11 mouse cellular contexts compared by ENCODE assay signal in genomic region chr4:142302041-142302723, GRCm38 (mm10).
DNase-seq lines count a peak whose midpoint lies in the region; ATAC-seq and TF ChIP-seq lines count a peak whose summit lies in the region.
"Had no signal": no experiment of that assay in that cellular context is flagged by ENCODE, and none has a peak within 500 bp of the region (broad histone marks: within the 10 kb centered on the region; RNA-seq: fewer than 3 reads in every experiment).

No protein-coding gene starts in this region.

- no peak overlapping the region for H3K9ac ChIP-seq in liver, embryonic 11.5 days (ENCODE audit: low read depth, low read length)
- no peak overlapping the region for H3K9ac ChIP-seq in liver, postnatal 0 days (replicated peaks)
- peak overlapping the region; percentile 44 for H3K9ac ChIP-seq in heart, embryonic 13.5 days
- H3K9ac ChIP-seq in midbrain, embryonic 15.5 days = no peak overlapping the region

- 33% methylated on average over 8 of the region's 8 CpGs for WGBS in liver, embryonic 11.5 days
- WGBS in liver, postnatal 0 days (ENCODE audit: insufficient replicate concordance) = 40% methylated on average over 8 of the region's 8 CpGs
- 19% methylated on average over 8 of the region's 8 CpGs for WGBS in heart, embryonic 13.5 days
- WGBS in midbrain, embryonic 15.5 days = 22% methylated on average over 8 of the region's 8 CpGs

- H3K4me3 ChIP-seq in liver, embryonic 11.5 days (ENCODE audit: low read depth, low read length) = no peak overlapping the region
- no peak overlapping the region for H3K4me3 ChIP-seq in liver, postnatal 0 days (ENCODE audit: low read depth, low read length)
- H3K4me3 ChIP-seq in heart, embryonic 13.5 days = 0 out of 2 replicates have a peak overlapping the region, but pooled peaks have one; percentile 3
- no peak overlapping the region for H3K4me3 ChIP-seq in midbrain, embryonic 15.5 days

- H3K27me3 ChIP-seq in liver, embryonic 11.5 days (replicated peaks; ENCODE audit: control insufficient read depth, insufficient read depth, low read length) = no peaks in the 10 kb centered on the region
- H3K27me3 ChIP-seq in liver, postnatal 0 days (ENCODE audit: insufficient read depth, low read length) = no peaks in the 10 kb centered on the region
- H3K27me3 ChIP-seq in heart, embryonic 13.5 days (replicated peaks) = peaks cover 9% of the 10 kb centered on the region; the same call in 1 of the 2 replicates
- H3K27me3 ChIP-seq in midbrain, embryonic 15.5 days (replicated peaks) = no peaks in the 10 kb centered on the region

- no peak for TF ChIP-seq CTCF in liver, postnatal 0 days (IDR thresholded peaks at IDR 0.05; ENCODE audit: low read depth)

- H3K36me3 ChIP-seq in liver, embryonic 11.5 days (ENCODE audit: control insufficient read depth, insufficient read depth, low read length) = no peaks in the 10 kb centered on the region
- no peaks in the 10 kb centered on the region for H3K36me3 ChIP-seq in liver, postnatal 0 days (replicated peaks; ENCODE audit: insufficient read depth, low read length)
- no peaks in the 10 kb centered on the region for H3K36me3 ChIP-seq in heart, embryonic 13.5 days
- no peaks in the 10 kb centered on the region for H3K36me3 ChIP-seq in midbrain, embryonic 15.5 days (replicated peaks)
- H3K36me3 ChIP-seq: G1E had no signal

- H3K9me3 ChIP-seq in liver, embryonic 11.5 days (ENCODE audit: control insufficient read depth, low read length) = no peaks in the 10 kb centered on the region
- H3K9me3 ChIP-seq in liver, postnatal 0 days (ENCODE audit: low read length) = no peaks in the 10 kb centered on the region
- no peaks in the 10 kb centered on the region for H3K9me3 ChIP-seq in heart, embryonic 13.5 days
- H3K9me3 ChIP-seq in midbrain, embryonic 15.5 days = no peaks in the 10 kb centered on the region

- H3K4me2 ChIP-seq in liver, embryonic 11.5 days = no peak overlapping the region
- no peak overlapping the region for H3K4me2 ChIP-seq in liver, postnatal 0 days (ENCODE audit: low read depth, low read length)
- peak overlapping the region; percentile 57 for H3K4me2 ChIP-seq in heart, embryonic 13.5 days
- no peak overlapping the region for H3K4me2 ChIP-seq in midbrain, embryonic 15.5 days

- no peak for TF ChIP-seq EP300 in liver, postnatal 0 days (IDR thresholded peaks at IDR 0.05; ENCODE audit: low read depth)

- no peak overlapping the region for H3K27ac ChIP-seq in liver, embryonic 11.5 days (ENCODE audit: low read depth, low read length)
- no peak overlapping the region for H3K27ac ChIP-seq in liver, postnatal 0 days (ENCODE audit: low read depth)
- peak overlapping the region; percentile 88 for H3K27ac ChIP-seq in heart, embryonic 13.5 days (replicated peaks)
- H3K27ac ChIP-seq in midbrain, embryonic 15.5 days = peak overlapping the region; percentile 67

- no peak for DNase-seq in liver, embryonic 11.5 days (ENCODE audit: low spot score)
- DNase-seq in liver, postnatal 0 days = no peak
- DNase-seq in spleen, postnatal 10 days (ENCODE audit: low spot score in 2 of 2) = no peak
- no peak for DNase-seq in gastrocnemius, postnatal 10 days
- DNase-seq in embryo, embryonic 11 days = no peak
- DNase-seq: kidney, adult 11 months had no signal

- peak; percentile 71 for ATAC-seq in liver, embryonic 11.5 days (replicated peaks; ENCODE audit: low FRiP score)
- no peak for ATAC-seq in liver, postnatal 0 days
- peak; percentile 87 for ATAC-seq in common myeloid progenitor, adult 5-6 weeks (replicated peaks; ENCODE audit: low read depth, poor library complexity, severe bottlenecking)
- ATAC-seq in heart, embryonic 13.5 days (ENCODE audit: extremely low read depth, insufficient number of reproducible peaks, low FRiP score, low TSS enrichment) = peak; percentile 54; the same call in 1 of the 2 replicates
- ATAC-seq in midbrain, embryonic 15.5 days (replicated peaks) = 0 out of 2 replicates have a peak, but pooled peaks have one; percentile 41
- ATAC-seq: lung, postnatal 0 days had no signal

- no peaks in the 10 kb centered on the region; the same call in 1 of the 2 replicates for H3K4me1 ChIP-seq in liver, embryonic 11.5 days (replicated peaks; ENCODE audit: control insufficient read depth, insufficient read depth, low read length)
- H3K4me1 ChIP-seq in liver, postnatal 0 days (ENCODE audit: insufficient read depth) = no peaks in the 10 kb centered on the region
- H3K4me1 ChIP-seq in heart, embryonic 13.5 days = peaks cover 33% of the 10 kb centered on the region
- H3K4me1 ChIP-seq in midbrain, embryonic 15.5 days = peaks cover 51% of the 10 kb centered on the region

Comparison
In these comparisons a context has a peak if more than half of its experiments do, and no peak if none do; other contexts are left out.
1. H3K27ac ChIP-seq: peak in heart, embryonic 13.5 days (single experiment) and midbrain, embryonic 15.5 days (single experiment); none in liver, embryonic 11.5 days (single experiment) and liver, postnatal 0 days (single experiment).